Mouse (Mus musculus): Measurements from ENCODE around the gene Gm15217. TPM values are rescaled to one million over a fixed set of nuclear protein-coding genes. Genes with fewer than 3 reads are reported as not detected.

Gene Gm15217
- polyA plus RNA-seq (2012; rRNA removed), result not detected in 2 replicates

DNA sequence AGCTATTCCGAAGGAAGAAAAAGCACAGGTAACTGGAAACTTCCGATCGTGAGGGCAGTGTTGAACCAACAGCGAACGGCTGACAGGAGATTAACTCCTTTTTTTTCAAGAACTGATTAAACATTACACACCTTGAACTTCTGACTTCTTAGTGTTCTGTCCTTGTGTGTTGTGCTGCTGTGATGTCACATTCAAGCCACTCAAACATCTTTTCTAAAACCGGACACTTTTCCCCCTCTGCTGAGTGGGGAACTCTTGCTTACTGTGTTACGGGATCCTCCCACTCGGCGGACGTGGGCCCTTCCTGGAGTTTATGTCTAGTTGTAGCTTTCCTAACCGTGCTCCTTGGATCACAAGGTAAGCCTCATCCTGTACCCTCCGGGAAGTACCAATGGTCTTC lies at the start of gene Gm15217:
Gene Gm15217 (plus strand): TSS at position 130 of the 400 bp plus-strand sequence.

DNA sequence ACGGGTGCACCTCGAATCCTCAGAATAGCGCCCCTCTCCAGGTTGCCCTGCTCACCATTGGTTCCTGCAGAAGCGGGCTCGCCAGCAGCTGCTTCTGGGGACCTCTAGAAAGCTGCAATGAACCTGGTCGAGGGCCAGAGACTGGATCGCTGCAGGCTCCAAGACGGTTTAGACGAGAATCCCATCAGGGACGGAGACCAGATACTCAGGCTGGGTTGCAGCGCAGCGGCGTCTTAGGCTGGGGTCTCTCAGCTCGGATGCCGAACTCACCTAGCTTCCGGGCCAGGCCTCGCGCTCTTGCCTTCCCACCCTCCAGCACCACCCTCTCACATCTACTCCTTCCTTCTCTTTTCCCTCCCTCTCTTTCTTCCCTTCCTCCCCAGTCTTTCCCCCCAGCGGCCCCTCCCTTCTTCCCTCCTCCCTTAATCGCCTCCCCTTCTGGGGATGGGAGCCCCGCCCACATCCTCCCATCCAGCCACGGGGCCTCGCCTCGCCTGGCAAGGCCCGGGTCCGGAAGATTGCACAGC lies 11.1 kb downstream of the Gm15217 start, which contains the start of gene Bmp4:
Gene Bmp4 (minus strand): TSS at position 421 of the 527 bp plus-strand sequence.

Other genes with a start within 250 kb of the Gm15217 start
- gene Bmp4, start 11.3 kb downstream of the Gm15217 start, polyA plus RNA-seq (2012; rRNA removed), result 7.9 and 8.9 TPM in 2 replicates

All from liver, embryonic 18 days (tissue).